Comparison of ENCODE assay signal across 7 mouse cellular contexts in genomic region chr12:110696975-110697400, GRCm38 (mm10). TPM values are rescaled to one million over a fixed set of nuclear protein-coding genes. Genes with fewer than 3 reads are reported as not detected.
A peak's percentile ranks its signal among the peaks of the same experiment; 100 is the strongest.
DNase-seq lines count a peak whose midpoint lies in the region; ATAC-seq and TF ChIP-seq lines count a peak whose summit lies in the region.

No protein-coding gene starts in this region.

- H3K9me3 ChIP-seq in embryonic facial prominence, embryonic 15.5 days (replicated peaks): no peaks in the 10 kb centered on the region
- no peaks in the 10 kb centered on the region for H3K9me3 ChIP-seq in intestine, postnatal 0 days (ENCODE audit: control insufficient read depth)
- H3K9me3 ChIP-seq in neural tube, embryonic 14.5 days (ENCODE audit: control insufficient read depth, low read length): no peaks in the 10 kb centered on the region

- WGBS in embryonic facial prominence, embryonic 15.5 days: 45% methylated on average over 9 of the region's 9 CpGs
- WGBS in intestine, postnatal 0 days: 47% methylated on average over 9 of the region's 9 CpGs
- WGBS in neural tube, embryonic 14.5 days: 53% methylated on average over 9 of the region's 9 CpGs

- no peak for DNase-seq in left cerebral cortex, adult 2 months (ENCODE audit: extremely low spot score in 1 of 2, low spot score in 2 of 2)
- DNase-seq in left cerebral cortex, postnatal 36 days (ENCODE audit: low spot score in 2 of 2): no peak
- no peak for DNase-seq in right cerebral cortex, postnatal 25 days

- H3K4me1 ChIP-seq in embryonic facial prominence, embryonic 15.5 days: peaks cover 10% of the 10 kb centered on the region
- no peaks in the 10 kb centered on the region for H3K4me1 ChIP-seq in intestine, postnatal 0 days (replicated peaks; ENCODE audit: control insufficient read depth, insufficient read depth, low read length)
- H3K4me1 ChIP-seq in neural tube, embryonic 14.5 days (ENCODE audit: control insufficient read depth, insufficient read depth, low read length): peaks cover 10% of the 10 kb centered on the region

- no peak for TF ChIP-seq CTCF in left cerebral cortex, adult 2 months (IDR thresholded peaks at IDR 0.05)
- no peak for TF ChIP-seq CTCF in intestine, postnatal 0 days (IDR thresholded peaks at IDR 0.05; ENCODE audit: low read depth)

- peak overlapping the region; percentile 68 for H3K4me3 ChIP-seq in left cerebral cortex, adult 2 months
- peak overlapping the region; percentile 100 for H3K4me3 ChIP-seq in embryonic facial prominence, embryonic 15.5 days (replicated peaks)
- H3K4me3 ChIP-seq in intestine, postnatal 0 days (ENCODE audit: low read depth, low read length): peak overlapping the region; percentile 100
- H3K4me3 ChIP-seq in neural tube, embryonic 14.5 days (ENCODE audit: low read depth, low read length): peak overlapping the region; percentile 99

- H3K4me2 ChIP-seq in embryonic facial prominence, embryonic 15.5 days (replicated peaks): peak overlapping the region; percentile 68
- peak overlapping the region; percentile 89 for H3K4me2 ChIP-seq in intestine, postnatal 0 days (replicated peaks; ENCODE audit: low read depth)
- peak overlapping the region; percentile 72 for H3K4me2 ChIP-seq in neural tube, embryonic 14.5 days (ENCODE audit: low read depth, low read length)

- H3K36me3 ChIP-seq in embryonic facial prominence, embryonic 15.5 days: peaks cover 11% of the 10 kb centered on the region
- H3K36me3 ChIP-seq in intestine, postnatal 0 days (ENCODE audit: control insufficient read depth, insufficient read depth): peaks cover 12% of the 10 kb centered on the region
- H3K36me3 ChIP-seq in neural tube, embryonic 14.5 days (ENCODE audit: control insufficient read depth, insufficient read depth, low read length): peaks cover 19% of the 10 kb centered on the region

- ATAC-seq in embryonic facial prominence, embryonic 15.5 days (ENCODE audit: insufficient number of reproducible peaks, low FRiP score, low TSS enrichment, low read depth): no peak
- ATAC-seq in intestine, postnatal 0 days: no peak
- no peak for ATAC-seq in neural tube, embryonic 14.5 days (ENCODE audit: low read depth)
- no peak for ATAC-seq in inflammation-experienced regulatory T-cells, adult 6 months

- peak overlapping the region; percentile 73; the same call in 1 of the 2 replicates for H3K9ac ChIP-seq in embryonic facial prominence, embryonic 15.5 days
- peak overlapping the region; percentile 96 for H3K9ac ChIP-seq in intestine, postnatal 0 days (ENCODE audit: low read depth, low read length)
- peak overlapping the region; percentile 62 for H3K9ac ChIP-seq in neural tube, embryonic 14.5 days (replicated peaks; ENCODE audit: low read depth, low read length)

- H3K27me3 ChIP-seq in embryonic facial prominence, embryonic 15.5 days: no peaks in the 10 kb centered on the region
- no peaks in the 10 kb centered on the region for H3K27me3 ChIP-seq in intestine, postnatal 0 days (replicated peaks; ENCODE audit: control insufficient read depth, insufficient read depth, low read length)
- H3K27me3 ChIP-seq in neural tube, embryonic 14.5 days (ENCODE audit: control insufficient read depth, insufficient read depth, low read length): no peaks in the 10 kb centered on the region

- peak overlapping the region; percentile 93 for H3K27ac ChIP-seq in left cerebral cortex, adult 2 months
- peak overlapping the region; percentile 79 for H3K27ac ChIP-seq in embryonic facial prominence, embryonic 15.5 days (replicated peaks)
- no peak overlapping the region for H3K27ac ChIP-seq in intestine, postnatal 0 days (ENCODE audit: low read depth, low read length)
- peak overlapping the region; percentile 98 for H3K27ac ChIP-seq in neural tube, embryonic 14.5 days (ENCODE audit: low read depth, low read length)

- intact Hi-C loops in left cerebral cortex, adult 2 months (cut with DNase I): loop anchor here (2.0 kb wide), 3 partner anchors 40 to 144 kb away; partner anchors contain the start of genes Dync1h1, Mok and Wdr20
- intact Hi-C loops in left cerebral cortex, postnatal 36 days (cut with DNase I): loop anchor here (2.0 to 5.0 kb wide), 2 partner anchors 96 to 145 kb away; partner anchors contain the start of genes Dync1h1 and Mok

RNA-seq across cellular contexts. Expression of gene Hsp90aa1, which starts 5.5 kb away (rescaled TPM):
- 1,000 to 10,000 TPM in 1 of 2 experiments, 100 to 1,000 TPM in 1; 993 to 1,084 TPM for total RNA-seq in left cerebral cortex, adult 2 months (2021)
- total RNA-seq in left cerebral cortex, postnatal 36 days (2021): 1,000 to 10,000 TPM; 1,001 to 1,007 TPM
- polyA plus RNA-seq in embryonic facial prominence, embryonic 15.5 days (2015; fragmentation: Nextera tagmentation; extraction: Ambion mirVana): 889 and 978 TPM in 2 replicates
- 269 and 296 TPM in 2 replicates for polyA plus RNA-seq in intestine, postnatal 0 days (2015; fragmentation: Nextera tagmentation; extraction: Ambion mirVana)
- polyA plus RNA-seq in neural tube, embryonic 14.5 days (2014; fragmentation: Nextera tagmentation; extraction: Ambion mirVana): 1,424 and 1,546 TPM in 2 replicates
- 100 to 1,000 TPM; 173 to 271 (median 181) TPM for polyA plus RNA-seq in inflammation-experienced regulatory T-cells, adult 6 months (2017; shearing (Covaris generic))

RNA-seq across cellular contexts. Expression of gene 1700001K19Rik, which starts 14.6 kb away (rescaled TPM):
- total RNA-seq in left cerebral cortex, adult 2 months (2021): not detected
- not detected for total RNA-seq in left cerebral cortex, postnatal 36 days (2021)
- 0.24 and 0.35 TPM in 2 replicates for polyA plus RNA-seq in embryonic facial prominence, embryonic 15.5 days (2015; fragmentation: Nextera tagmentation; extraction: Ambion mirVana)
- not detected in 2 replicates for polyA plus RNA-seq in intestine, postnatal 0 days (2015; fragmentation: Nextera tagmentation; extraction: Ambion mirVana)
- 0.28 and 0.44 TPM in 2 replicates for polyA plus RNA-seq in neural tube, embryonic 14.5 days (2014; fragmentation: Nextera tagmentation; extraction: Ambion mirVana)
- 1 to 10 TPM in 1 of 3 experiments, not detected in 2; 1.1 TPM for polyA plus RNA-seq in inflammation-experienced regulatory T-cells, adult 6 months (2017; shearing (Covaris generic))

RNA-seq across cellular contexts. Expression of gene Wdr20, which starts 40.8 kb away (rescaled TPM):
- 10 to 100 TPM; 41.1 to 45.4 TPM for total RNA-seq in left cerebral cortex, adult 2 months (2021)
- 10 to 100 TPM; 45.9 to 46.6 TPM for total RNA-seq in left cerebral cortex, postnatal 36 days (2021)
- 22.2 and 24.5 TPM in 2 replicates for polyA plus RNA-seq in embryonic facial prominence, embryonic 15.5 days (2015; fragmentation: Nextera tagmentation; extraction: Ambion mirVana)
- polyA plus RNA-seq in intestine, postnatal 0 days (2015; fragmentation: Nextera tagmentation; extraction: Ambion mirVana): 12.3 and 14.7 TPM in 2 replicates
- polyA plus RNA-seq in neural tube, embryonic 14.5 days (2014; fragmentation: Nextera tagmentation; extraction: Ambion mirVana): 26.9 and 27.7 TPM in 2 replicates
- polyA plus RNA-seq in inflammation-experienced regulatory T-cells, adult 6 months (2017; shearing (Covaris generic)): 10 to 100 TPM; 24.8 to 34.0 (median 33.4) TPM
